8 mouse cellular contexts compared by ENCODE assay signal in the genomic region with DNA sequence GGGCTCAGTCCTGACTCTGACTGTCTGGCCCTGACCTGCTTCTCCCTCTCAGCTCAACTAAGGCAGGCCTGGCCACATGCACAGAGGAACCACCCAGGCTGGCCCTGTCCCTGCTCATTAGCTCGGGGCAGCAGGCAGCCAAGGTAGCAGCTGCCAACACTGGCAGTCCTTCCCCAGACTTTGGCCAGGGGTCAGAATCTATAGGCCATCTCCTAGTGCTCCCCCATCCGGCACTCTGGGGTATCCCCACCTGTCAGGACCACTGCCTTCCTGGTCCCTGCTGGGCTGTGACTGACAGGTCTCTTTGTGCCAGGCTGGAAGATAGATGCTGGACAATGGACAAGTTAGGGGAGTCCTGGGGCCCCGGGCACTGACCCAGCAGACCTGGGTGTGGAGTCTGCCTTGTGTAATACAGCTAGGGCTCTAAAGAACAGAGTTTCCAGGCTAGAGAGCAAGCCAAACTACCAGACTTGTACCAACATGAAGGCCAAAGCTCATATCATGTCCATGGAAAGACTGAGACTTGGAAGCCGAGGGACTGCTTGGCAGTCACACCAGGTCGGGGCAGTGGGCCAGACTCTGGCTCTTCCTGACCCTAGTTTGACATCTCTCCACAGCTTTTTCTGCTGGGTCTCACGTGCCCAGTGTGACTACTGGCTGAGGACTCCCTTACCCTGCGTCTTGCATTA. TPM values are rescaled to one million over a fixed set of nuclear protein-coding genes. Genes with fewer than 3 reads are reported as not detected.
DNase-seq lines count a peak whose midpoint lies in the region; ATAC-seq and TF ChIP-seq lines count a peak whose summit lies in the region.

No protein-coding gene starts in this region.

- DNase-seq in heart, adult 18-20 months: peak; percentile 84 to 85
- peak; percentile 47 for DNase-seq in 3T3-L1 (ENCODE audit: low read depth, low spot score)
- DNase-seq in cerebellum, adult 2 months: peak; percentile 95 to 98
- peak; percentile 77 for DNase-seq in heart, postnatal 14 days
- no peak for DNase-seq in thymus, postnatal 14 days
- DNase-seq in thymus, postnatal 0 days (ENCODE audit: low spot score): no peak
- no peak for DNase-seq in T-cell, adult 2 months (ENCODE audit: low spot score)

- no peak for ATAC-seq in heart, embryonic 12.5 days (ENCODE audit: insufficient number of reproducible peaks, low FRiP score)

- no peak overlapping the region for H3K4me2 ChIP-seq in heart, embryonic 12.5 days

- H3K4me3 ChIP-seq in heart, embryonic 12.5 days: no peak overlapping the region
- no peak overlapping the region for H3K4me3 ChIP-seq in cerebellum, adult 2 months (replicated peaks; ENCODE audit: insufficient read depth, low read depth, low read length)

- WGBS in heart, embryonic 12.5 days: 73% methylated on average over 7 of the region's 7 CpGs
- 4% methylated on average over 7 of the region's 7 CpGs for WGBS in cerebellum, adult 2 months

- peaks cover 59% of the 10 kb centered on the region for H3K27me3 ChIP-seq in heart, embryonic 12.5 days (replicated peaks)
- no peaks in the 10 kb centered on the region for H3K27me3 ChIP-seq in cerebellum, adult 2 months (ENCODE audit: control insufficient read depth, insufficient read depth, low read length)

- H3K36me3 ChIP-seq in heart, embryonic 12.5 days: no peaks in the 10 kb centered on the region

- no peak for TF ChIP-seq POLR2A in cerebellum, adult 2 months (IDR thresholded peaks at IDR 0.05; ENCODE audit: borderline replicate concordance, insufficient read depth, low read length)

- intact Hi-C loops in heart, postnatal 14 days (cut with DNase I): no loop called here

- TF ChIP-seq CTCF in cerebellum, adult 2 months (IDR thresholded peaks at IDR 0.05; ENCODE audit: borderline replicate concordance, insufficient read depth, low read depth, low read length): no peak; the same call in 1 of the 2 replicates

- no peak overlapping the region for H3K27ac ChIP-seq in heart, embryonic 12.5 days (ENCODE audit: poor library complexity, severe bottlenecking)
- H3K27ac ChIP-seq in cerebellum, adult 2 months (ENCODE audit: insufficient read depth, low read length): no peak overlapping the region

- no peaks in the 10 kb centered on the region; the same call in 1 of the 2 replicates for H3K4me1 ChIP-seq in heart, embryonic 12.5 days (replicated peaks)
- H3K4me1 ChIP-seq in cerebellum, adult 2 months (ENCODE audit: control insufficient read depth, insufficient read depth, low read length): peaks cover 44% of the 10 kb centered on the region

- H3K9ac ChIP-seq in heart, embryonic 12.5 days: no peak overlapping the region

- no peaks in the 10 kb centered on the region for H3K9me3 ChIP-seq in heart, embryonic 12.5 days (replicated peaks)

RNA-seq across cellular contexts. Expression of a gene that starts 25.9 kb away (rescaled TPM):
- total RNA-seq in heart, adult 18-20 months (2021): 1 to 10 TPM in 1 of 2 experiments, not detected in 1; 1.2 TPM
- not detected in 2 replicates for polyA plus RNA-seq in heart, embryonic 12.5 days (2016; fragmentation: Nextera tagmentation; extraction: Ambion mirVana)
- polyA plus RNA-seq in cerebellum, adult 2 months (2012; rRNA removed): 0.59 and 1.1 TPM in 2 replicates
- total RNA-seq in heart, postnatal 14 days (2021): under 1 TPM in 1 of 2 experiments, not detected in 1; 0.53 TPM
- polyA plus RNA-seq in thymus, postnatal 0 days (2015; fragmentation: Nextera tagmentation; extraction: Ambion mirVana): 0.27 and 1.1 TPM in 2 replicates

RNA-seq across cellular contexts. Expression of a gene that starts 29.1 kb away (rescaled TPM):
- under 1 TPM; 0.30 to 0.44 TPM for total RNA-seq in heart, adult 18-20 months (2021)
- 0.78 and 1.00 TPM in 2 replicates for polyA plus RNA-seq in heart, embryonic 12.5 days (2016; fragmentation: Nextera tagmentation; extraction: Ambion mirVana)
- polyA plus RNA-seq in cerebellum, adult 2 months (2012; rRNA removed): 2.8 and 3.9 TPM in 2 replicates
- total RNA-seq in heart, postnatal 14 days (2021): under 1 TPM; 0.32 to 0.76 TPM
- polyA plus RNA-seq in thymus, postnatal 0 days (2015; fragmentation: Nextera tagmentation; extraction: Ambion mirVana): 0.94 and 1.1 TPM in 2 replicates

Comparison
In these comparisons a context has a peak if more than half of its experiments do, and no peak if none do; other contexts are left out.
1. DNase-seq: peak in heart, adult 18-20 months (2 of 2), 3T3-L1 (single experiment), cerebellum, adult 2 months (2 of 2) and heart, postnatal 14 days (2 of 2); none in thymus, postnatal 14 days (single experiment), thymus, postnatal 0 days (single experiment) and T-cell, adult 2 months (single experiment).